Mouse (Mus musculus): ENCODE data around the gene Slc47a2.

Gene Slc47a2

GRCm38 (mm10) chr11:61355351-61355750 is 12.7 kb upstream of the Slc47a2 start:
- ChIA-PET POLR2A (interaction anchor here in 3 of 4 experiments (0.7 to 1.3 kb wide), 3 partner anchors 36 to 416 kb away, joined by 3 to 5 read pairs (median 4); no protein-coding TSS in a partner anchor), CTCF (interaction anchor here in 1 of 4 experiments (0.6 to 1.1 kb wide), 2 partner anchors 12 to 271 kb away, joined by 3 read pairs; partner anchors contain the start of gene Slc47a2)

- POLR2A ChIA-PET, result interaction anchor here in 1 of 4 experiments (0.7 kb wide), 1 partner anchor 57 kb away, joined by 3 read pairs; no protein-coding TSS in a partner anchor
Measured at GRCm38 (mm10) chr11:61354346-61354745, 11.7 kb upstream of the Slc47a2 start.

DNA sequence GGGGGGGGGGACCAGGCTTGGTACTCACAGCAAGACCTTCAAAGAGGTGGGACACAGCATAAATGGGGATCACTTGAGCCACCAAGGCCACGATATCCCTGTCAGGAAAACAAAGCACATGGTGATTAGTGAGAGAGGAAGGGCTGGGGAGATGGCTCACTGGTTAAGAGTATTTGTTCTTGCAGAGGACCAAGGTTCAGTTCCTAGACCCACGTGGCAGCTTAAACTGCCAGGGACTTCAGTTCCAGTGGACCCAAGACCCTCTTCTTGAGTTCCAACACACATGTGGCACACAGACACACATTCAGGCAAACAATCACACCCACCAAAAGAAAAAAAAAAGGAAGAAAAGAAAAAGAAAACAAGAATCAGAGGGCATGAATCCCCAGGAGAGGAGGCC is 10.4 kb upstream of the Slc47a2 start:
- ChIA-PET CTCF (interaction anchor here in 3 of 4 experiments (0.6 to 2.4 kb wide), 7 partner anchors 11 to 473 kb away, joined by 3 to 9 read pairs (median 4); partner anchors contain the start of gene Slc47a2 (in 1 of the 3)), POLR2A (interaction anchor here in 2 of 4 experiments (0.8 to 1.4 kb wide), 3 partner anchors 9 to 35 kb away, joined by 3 to 5 read pairs (median 3); partner anchors contain the start of gene Slc47a2 (in 1 of the 2))

More at GRCm38 (mm10) chr11:61354346-61354745, 11.7 kb upstream of the Slc47a2 start:
- CTCF ChIA-PET, result interaction anchor here in 2 of 4 experiments (1.1 to 1.6 kb wide), 2 partner anchors 11 kb away, joined by 3 to 4 read pairs; partner anchors contain the start of gene Slc47a2 (in 2 of the 2)

GRCm38 (mm10) chr11:61352138-61352651 is 9.5 kb upstream of the Slc47a2 start:
- ChIA-PET POLR2A (interaction anchor here in 2 of 4 experiments (0.8 to 1.4 kb wide), 2 partner anchors 10 to 36 kb away, joined by 3 to 5 read pairs; no protein-coding TSS in a partner anchor), CTCF (interaction anchor here in 3 of 4 experiments (0.6 to 2.4 kb wide), 6 partner anchors 10 to 473 kb away, joined by 3 to 9 read pairs (median 4); partner anchors contain the start of gene Slc47a2 (in 1 of the 3))

GRCm38 (mm10) chr11:61349337-61349736 is 6.7 kb upstream of the Slc47a2 start:
- ChIA-PET POLR2A (interaction anchor here (0.6 to 1.1 kb wide), 5 partner anchors 11 to 306 kb away, joined by 3 to 6 read pairs (median 3); no protein-coding TSS in a partner anchor), CTCF (interaction anchor here in 3 of 4 experiments (0.6 to 2.2 kb wide), 18 partner anchors 9 to 467 kb away, joined by 3 to 12 read pairs (median 4); partner anchors contain the start of gene B9d1 (in 1 of the 3))

DNA sequence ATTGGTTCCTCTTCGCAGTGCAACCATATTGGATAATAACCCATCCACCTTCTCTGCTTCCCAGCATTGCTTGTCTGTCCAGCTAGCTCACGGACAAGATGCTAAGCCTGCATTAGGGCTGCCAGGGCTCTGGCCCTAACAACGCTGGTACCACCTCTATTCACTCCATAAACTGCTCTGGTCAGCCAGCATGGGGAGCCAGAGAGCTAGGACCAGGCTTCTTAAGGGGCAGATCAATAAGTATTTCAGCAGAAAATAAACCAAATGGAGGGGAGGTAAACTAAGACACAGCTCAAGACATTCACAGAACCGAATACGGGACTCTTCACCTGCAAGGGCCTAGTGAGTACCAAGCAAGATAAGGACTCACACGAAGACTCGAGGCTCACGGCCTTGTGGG is 3.5 kb upstream of the Slc47a2 start:
- CTCF ChIA-PET, result interaction anchor here in 3 of 4 experiments (0.6 to 1.4 kb wide), 7 partner anchors 41 to 396 kb away, joined by 3 to 7 read pairs (median 3); partner anchors contain the start of gene Rnf112 (in 1 of the 3)

GRCm38 (mm10) chr11:61341971-61342370 is 689 bp downstream of the Slc47a2 start:
- ChIA-PET CTCF (interaction anchor here (0.6 to 2.9 kb wide), 16 partner anchors 9 to 238 kb away, joined by 3 to 12 read pairs (median 4); partner anchors contain the start of genes Aldh3a2 (in 1 of the 4), B9d1 (in 1 of the 4) and Usp22 (in 1 of the 4)), POLR2A (interaction anchor here in 3 of 4 experiments (0.9 to 2.9 kb wide), 14 partner anchors 9 to 277 kb away, joined by 3 to 17 read pairs (median 4); partner anchors contain the start of genes Aldh3a2 (in 1 of the 3) and Usp22 (in 1 of the 3))

More for the DNA sequence above, 3.5 kb upstream of the Slc47a2 start:
- POLR2A ChIA-PET, result interaction anchor here in 1 of 4 experiments (0.8 to 1.7 kb wide), 3 partner anchors 26 to 66 kb away, joined by 3 to 5 read pairs (median 3); no protein-coding TSS in a partner anchor

DNA sequence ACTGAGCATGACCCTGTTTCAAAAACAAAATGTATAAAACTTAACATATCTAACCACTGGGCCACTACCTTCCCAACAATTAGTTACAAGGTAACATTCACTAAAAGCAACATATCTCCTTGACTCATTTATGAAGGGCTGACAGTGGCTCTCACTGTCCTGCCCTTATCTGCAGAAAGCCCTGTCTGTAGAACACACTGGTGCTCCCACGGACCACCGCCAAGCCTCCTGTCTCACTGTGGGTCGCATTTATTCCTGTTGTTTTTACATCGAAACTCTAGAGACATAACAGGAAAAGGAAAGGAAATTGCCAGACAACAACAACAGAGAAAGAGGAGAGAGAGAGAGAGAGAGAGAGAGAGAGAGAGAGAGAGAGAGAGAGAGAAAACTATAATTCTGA is 1.4 kb downstream of the Slc47a2 start:
- CTCF ChIA-PET, result interaction anchor here in 1 of 4 experiments (2.9 kb wide), 1 partner anchor 47 kb away, joined by 11 read pairs; no protein-coding TSS in a partner anchor
- POLR2A ChIA-PET, result interaction anchor here in 2 of 4 experiments (1.9 to 2.9 kb wide), 3 partner anchors 15 to 41 kb away, joined by 5 to 17 read pairs (median 11); no protein-coding TSS in a partner anchor

GRCm38 (mm10) chr11:61340374-61340773 is 2.3 kb downstream of the Slc47a2 start:
- ChIA-PET POLR2A (interaction anchor here in 1 of 4 experiments (2.9 kb wide), 1 partner anchor 21 kb away, joined by 12 read pairs; no protein-coding TSS in a partner anchor), CTCF (no interaction called here)

DNA sequence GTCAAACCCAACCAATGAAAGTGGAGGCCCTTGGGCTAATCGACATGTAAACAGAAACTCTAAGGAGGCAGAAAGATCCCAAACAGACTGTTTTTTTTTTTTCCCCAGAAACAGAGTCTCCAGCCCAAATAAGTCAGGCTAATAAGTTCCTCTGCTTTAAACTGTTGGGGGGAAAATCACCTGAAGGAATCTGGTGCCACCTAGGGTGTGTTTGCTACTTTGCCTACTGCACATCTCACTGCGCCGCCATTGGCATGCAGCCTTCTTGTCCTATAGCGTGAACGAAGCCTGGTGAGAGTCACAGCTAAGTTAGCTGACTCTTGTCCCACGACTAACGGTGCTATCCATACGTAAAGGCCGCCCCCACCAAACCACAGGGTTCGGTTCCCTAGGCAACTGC is 5.1 kb downstream of the Slc47a2 start:
- CTCF ChIA-PET, result interaction anchor here (0.6 to 2.0 kb wide), 7 partner anchors 12 to 337 kb away, joined by 3 to 5 read pairs (median 3); no protein-coding TSS in a partner anchor
- POLR2A ChIA-PET, result interaction anchor here (0.6 to 2.9 kb wide), 7 partner anchors 11 to 1493 kb away, joined by 3 to 12 read pairs (median 5); partner anchors contain the start of gene Usp22 (in 1 of the 4)

DNA sequence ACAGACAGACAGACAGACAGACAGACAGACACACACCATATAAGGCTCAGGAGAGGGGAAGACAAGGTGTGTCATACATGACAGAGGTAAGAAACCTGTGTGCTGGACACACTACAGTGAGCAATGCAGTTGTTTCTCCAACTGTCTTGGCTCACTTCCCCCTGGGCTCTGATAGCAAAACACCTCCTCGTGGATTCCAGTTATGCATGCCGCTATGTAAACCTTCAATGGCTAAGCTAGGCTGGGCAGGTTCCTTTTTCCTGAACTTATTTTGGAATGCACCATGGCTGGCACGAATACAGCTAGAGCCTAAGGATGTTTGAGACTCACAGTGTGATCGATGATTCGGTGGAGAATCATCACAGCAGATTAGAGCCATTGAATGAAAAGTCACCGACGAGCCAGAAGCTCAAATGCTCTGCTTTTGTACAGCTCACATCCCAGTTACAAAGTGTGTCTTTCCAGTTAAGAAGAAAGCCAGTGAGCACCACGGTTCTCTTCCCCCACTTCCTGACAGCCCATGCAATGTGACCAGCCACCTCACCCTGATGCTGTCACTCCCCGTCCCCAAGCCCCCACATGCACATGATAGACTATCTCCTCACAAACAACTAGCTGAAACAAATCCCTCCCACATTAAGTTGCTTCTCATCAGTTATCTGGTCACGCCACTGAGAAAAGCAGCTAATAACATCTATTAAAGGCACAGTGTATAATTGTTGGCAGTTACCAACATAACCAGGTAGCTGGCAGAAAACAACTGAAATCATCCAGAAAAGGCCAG is 21.6 kb downstream of the Slc47a2 start:
- ChIA-PET CTCF (interaction anchor here in 2 of 4 experiments (0.6 kb wide), 2 partner anchors 22 to 97 kb away, joined by 5 to 6 read pairs; no protein-coding TSS in a partner anchor), POLR2A (interaction anchor here in 2 of 4 experiments (0.7 to 4.3 kb wide), 14 partner anchors 9 to 157 kb away, joined by 3 to 24 read pairs (median 4); partner anchors contain the start of gene Aldh3a2 (in 1 of the 2))

GRCm38 (mm10) chr11:61319923-61320567 is 22.6 kb downstream of the Slc47a2 start:
- ChIA-PET CTCF (interaction anchor here in 2 of 4 experiments (0.5 to 1.5 kb wide), 4 partner anchors 15 to 173 kb away, joined by 3 to 4 read pairs (median 3); partner anchors contain the start of gene Slc47a2 (in 1 of the 2)), POLR2A (interaction anchor here in 3 of 4 experiments (0.6 to 4.3 kb wide), 55 partner anchors 8 to 782 kb away, joined by 3 to 24 read pairs (median 4); partner anchors contain the start of genes Aldh3a2 (in 2 of the 3), Mapk7 (in 2 of the 3), B9d1 (in 1 of the 3) and Shmt1 (in 1 of the 3))

GRCm38 (mm10) chr11:61319233-61319922 is 23.3 kb downstream of the Slc47a2 start:
- ChIA-PET POLR2A (interaction anchor here in 3 of 4 experiments (0.6 to 4.3 kb wide), 54 partner anchors 7 to 782 kb away, joined by 3 to 24 read pairs (median 4); partner anchors contain the start of genes Aldh3a2 (in 2 of the 3), Mapk7 (in 2 of the 3), B9d1 (in 1 of the 3) and Shmt1 (in 1 of the 3)), CTCF (interaction anchor here in 1 of 4 experiments (1.5 kb wide), 3 partner anchors 14 to 173 kb away, joined by 3 to 4 read pairs (median 3); partner anchors contain the start of gene Slc47a2)

- CTCF ChIA-PET, result interaction anchor here in 1 of 4 experiments (0.6 kb wide), 1 partner anchor 17 kb away, joined by 3 read pairs; no protein-coding TSS in a partner anchor
- POLR2A ChIA-PET, result no interaction called here
Measured at GRCm38 (mm10) chr11:61316864-61317263, 25.8 kb downstream of the Slc47a2 start.

DNA sequence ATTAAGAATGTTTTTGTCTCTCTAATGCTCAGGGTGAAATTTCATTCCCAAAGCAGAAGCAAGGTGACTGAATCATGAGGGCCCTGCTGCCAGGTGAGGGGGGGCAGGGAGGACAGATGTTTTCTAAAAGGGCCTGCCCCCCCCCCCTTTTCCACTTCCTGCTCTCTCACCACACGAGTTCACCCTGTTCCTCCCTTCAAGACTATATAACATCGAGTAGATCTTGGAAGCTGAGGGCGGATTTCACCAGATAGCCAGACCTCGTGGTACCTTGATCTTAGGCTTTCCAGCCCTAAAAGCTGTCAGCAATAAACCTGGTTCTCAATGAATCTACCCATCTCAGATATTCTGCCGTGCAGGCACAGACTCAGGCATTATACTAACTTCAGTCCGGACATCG is 32.3 kb downstream of the Slc47a2 start:
- CTCF ChIA-PET, result interaction anchor here in 1 of 4 experiments (1.0 kb wide), 1 partner anchor 33 kb away, joined by 3 read pairs; no protein-coding TSS in a partner anchor
- POLR2A ChIA-PET, result interaction anchor here in 2 of 4 experiments (1.0 to 2.1 kb wide), 3 partner anchors 9 to 10 kb away, joined by 3 to 7 read pairs (median 3); no protein-coding TSS in a partner anchor

DNA sequence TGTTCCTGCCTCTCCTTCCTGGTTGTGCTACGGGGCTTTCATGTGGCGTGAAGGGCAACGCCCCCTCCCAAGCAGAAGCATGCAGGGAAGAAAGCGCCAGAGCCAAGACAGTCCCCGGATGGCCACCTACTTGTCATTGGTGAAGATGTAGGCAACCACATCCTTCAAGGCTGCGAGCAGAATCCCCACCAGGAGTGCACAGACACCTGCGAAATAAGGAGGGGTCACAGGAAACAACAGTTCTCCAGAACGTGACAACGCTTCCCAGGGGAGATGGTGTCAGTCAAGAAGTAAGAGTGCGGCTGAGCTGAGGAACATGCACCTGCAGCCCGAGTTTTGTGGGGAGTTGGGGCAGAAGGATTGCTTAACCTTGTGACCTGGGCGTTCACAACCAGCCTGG is 32.8 kb downstream of the Slc47a2 start:
- POLR2A ChIA-PET, result interaction anchor here in 2 of 4 experiments (1.0 to 2.1 kb wide), 3 partner anchors 8 to 10 kb away, joined by 3 to 7 read pairs (median 3); no protein-coding TSS in a partner anchor
- CTCF ChIA-PET, result interaction anchor here in 1 of 4 experiments (1.0 kb wide), 1 partner anchor 33 kb away, joined by 3 read pairs; no protein-coding TSS in a partner anchor
